Mouse (Mus musculus): ENCODE results near the gene Nmt1. TPM values are rescaled to one million over a fixed set of nuclear protein-coding genes. Genes with fewer than 3 reads are reported as not detected.

The Nmt1 gene
- polyA plus RNA-seq, 1 experiment from 2014 or later: 67.8 TPM

- ATAC-seq (replicated peaks; ENCODE audit: low FRiP score) (no peak), DNase-seq (ENCODE audit: low spot score) (no peak)
- 74% methylated on average over 13 of the region's 13 CpGs for WGBS
- H3K9me3 ChIP-seq (ENCODE audit: control insufficient read depth, low read length): no peaks in the 10 kb centered on the region
- peaks cover 20% of the 10 kb centered on the region for H3K4me1 ChIP-seq (replicated peaks; ENCODE audit: control insufficient read depth, insufficient read depth, low read length)
- no peaks in the 10 kb centered on the region for H3K27me3 ChIP-seq (replicated peaks; ENCODE audit: control insufficient read depth, insufficient read depth, low read length)
- peaks cover 11% of the 10 kb centered on the region; the same call in 1 of the 2 replicates for H3K36me3 ChIP-seq (ENCODE audit: control insufficient read depth, insufficient read depth, low read length)
- H3K4me2 ChIP-seq: no peak overlapping the region
- no peak overlapping the region for H3K9ac ChIP-seq (ENCODE audit: low read depth, low read length)
- no peak overlapping the region for H3K4me3 ChIP-seq (ENCODE audit: low read depth, low read length)
- no peak overlapping the region for H3K27ac ChIP-seq (ENCODE audit: low read depth, low read length)
Observed at GRCm38 (mm10) chr11:103010454-103011205, 17.4 kb upstream of the Nmt1 start.

GRCm38 (mm10) chr11:103011206-103011497 is 16.8 kb upstream of the Nmt1 start:
- Histone ChIP-seq H3K27ac (ENCODE audit: low read depth, low read length) (no peak overlapping the region), H3K9ac (ENCODE audit: low read depth, low read length) (no peak overlapping the region), H3K9me3 (ENCODE audit: control insufficient read depth, low read length) (no peaks in the 10 kb centered on the region), H3K4me3 (ENCODE audit: low read depth, low read length) (no peak overlapping the region), H3K4me1 (replicated peaks; ENCODE audit: control insufficient read depth, insufficient read depth, low read length) (peaks cover 22% of the 10 kb centered on the region), H3K4me2 (no peak overlapping the region), H3K36me3 (ENCODE audit: control insufficient read depth, insufficient read depth, low read length) (peaks cover 11% of the 10 kb centered on the region; the same call in 1 of the 2 replicates), H3K27me3 (replicated peaks; ENCODE audit: control insufficient read depth, insufficient read depth, low read length) (no peaks in the 10 kb centered on the region)
- 81% methylated on average over 2 of the region's 2 CpGs for WGBS
- ATAC-seq (replicated peaks; ENCODE audit: low FRiP score): no peak
- DNase-seq (ENCODE audit: low spot score): no peak

DNA sequence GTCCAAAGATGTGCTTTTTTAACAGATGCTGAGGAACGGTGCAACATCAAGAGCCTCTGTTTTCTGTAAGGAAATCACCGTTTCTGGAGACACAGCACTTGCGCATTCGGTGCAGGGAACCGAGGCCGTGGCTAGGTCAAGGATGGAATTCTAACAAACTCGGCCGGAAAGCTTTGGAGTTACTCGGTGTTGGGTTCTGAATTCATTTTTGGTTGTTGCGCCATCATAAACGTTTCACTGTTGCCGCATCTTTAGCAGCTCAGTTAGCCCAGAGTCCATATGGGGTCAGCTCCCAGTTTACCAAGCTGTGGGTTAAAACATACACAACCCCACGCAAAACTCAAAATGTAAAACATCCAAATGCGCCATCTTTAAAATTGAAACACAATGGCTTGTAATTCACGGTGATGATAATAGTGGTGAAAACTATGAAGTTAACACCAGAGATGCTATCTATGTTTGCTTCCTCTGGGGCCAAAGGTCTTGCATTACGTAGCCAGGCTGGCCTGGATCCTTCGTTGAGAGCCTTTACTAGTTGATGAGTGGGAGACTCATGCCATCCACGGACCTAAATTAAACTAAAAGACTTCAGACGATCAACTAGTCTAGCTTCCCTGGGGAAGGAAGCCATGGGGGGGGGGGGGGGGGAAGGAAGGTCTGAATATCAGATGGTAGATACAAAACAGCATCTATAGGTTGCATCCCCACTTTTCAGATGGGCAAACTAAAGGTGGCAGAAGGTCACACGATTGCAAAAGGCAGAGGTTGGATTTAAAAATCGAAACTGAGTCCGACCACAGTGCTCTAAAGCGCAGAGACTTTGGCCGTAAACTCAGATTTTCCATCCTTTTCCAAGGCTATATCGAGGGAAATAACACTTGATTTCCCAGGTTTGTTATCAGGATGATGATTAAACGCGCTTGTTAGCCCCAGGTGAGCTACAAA is 11.8 kb upstream of the Nmt1 start:
- H3K4me2 ChIP-seq: peak overlapping the region; percentile 67
- peak overlapping the region; percentile 92 for H3K9ac ChIP-seq (ENCODE audit: low read depth, low read length)
- no peaks in the 10 kb centered on the region for H3K9me3 ChIP-seq (ENCODE audit: control insufficient read depth, low read length)
- 42% methylated on average over 27 of the region's 27 CpGs for WGBS
- H3K36me3 ChIP-seq (ENCODE audit: control insufficient read depth, insufficient read depth, low read length): peaks cover 8% of the 10 kb centered on the region; the same call in 1 of the 2 replicates
- H3K4me1 ChIP-seq (replicated peaks; ENCODE audit: control insufficient read depth, insufficient read depth, low read length): peaks cover 9% of the 10 kb centered on the region
- H3K27ac ChIP-seq (ENCODE audit: low read depth, low read length): peak overlapping the region; percentile 89
- DNase-seq (ENCODE audit: low spot score) (no peak), ATAC-seq (replicated peaks; ENCODE audit: low FRiP score) (no peak)
- no peaks in the 10 kb centered on the region for H3K27me3 ChIP-seq (replicated peaks; ENCODE audit: control insufficient read depth, insufficient read depth, low read length)
- H3K4me3 ChIP-seq (ENCODE audit: low read depth, low read length): peak overlapping the region; percentile 85

DNA sequence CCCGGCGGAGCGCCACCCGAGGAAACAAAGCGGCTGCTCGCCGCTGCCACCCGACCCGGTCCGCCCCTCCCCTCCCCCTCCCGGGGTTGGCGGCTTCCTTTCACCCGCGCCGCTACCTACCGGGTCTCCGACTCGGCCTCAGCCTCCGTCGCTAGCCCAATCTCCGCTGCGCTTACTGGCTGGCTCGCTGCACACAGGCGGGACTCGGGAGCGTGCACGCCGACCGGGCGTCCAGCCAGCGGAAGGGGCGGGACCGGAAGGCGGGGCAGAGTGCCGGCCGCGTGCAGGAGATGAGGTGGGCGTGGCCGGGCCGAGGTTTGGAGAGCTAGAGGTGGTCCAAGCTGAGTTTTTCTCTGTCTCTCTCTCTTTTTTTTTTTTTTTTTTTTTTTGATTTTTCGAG is 11.1 kb upstream of the Nmt1 start:
- H3K9me3 ChIP-seq (ENCODE audit: control insufficient read depth, low read length): no peaks in the 10 kb centered on the region
- peaks cover 8% of the 10 kb centered on the region; the same call in 1 of the 2 replicates for H3K36me3 ChIP-seq (ENCODE audit: control insufficient read depth, insufficient read depth, low read length)
- no peaks in the 10 kb centered on the region for H3K27me3 ChIP-seq (replicated peaks; ENCODE audit: control insufficient read depth, insufficient read depth, low read length)
- peak overlapping the region; percentile 92 for H3K9ac ChIP-seq (ENCODE audit: low read depth, low read length)
- ATAC-seq (replicated peaks; ENCODE audit: low FRiP score) (peak; percentile 98), DNase-seq (ENCODE audit: low spot score) (peak; percentile 99)
- peak overlapping the region; percentile 89 for H3K27ac ChIP-seq (ENCODE audit: low read depth, low read length)
- peaks cover 9% of the 10 kb centered on the region for H3K4me1 ChIP-seq (replicated peaks; ENCODE audit: control insufficient read depth, insufficient read depth, low read length)
- peak overlapping the region; percentile 67 for H3K4me2 ChIP-seq
- WGBS: under 1% methylated on average over 41 of the region's 41 CpGs
- peak overlapping the region; percentile 85 for H3K4me3 ChIP-seq (ENCODE audit: low read depth, low read length)

- no peak overlapping the region for H3K9ac ChIP-seq (ENCODE audit: low read depth, low read length)
- peak overlapping the region; percentile 12; the same call in 1 of the 2 replicates for H3K4me2 ChIP-seq
- no peaks in the 10 kb centered on the region for H3K27me3 ChIP-seq (replicated peaks; ENCODE audit: control insufficient read depth, insufficient read depth, low read length)
- no peak overlapping the region for H3K27ac ChIP-seq (ENCODE audit: low read depth, low read length)
- no peak overlapping the region for H3K4me3 ChIP-seq (ENCODE audit: low read depth, low read length)
- WGBS: 54% methylated on average over 9 of the region's 9 CpGs
- peaks cover 9% of the 10 kb centered on the region for H3K4me1 ChIP-seq (replicated peaks; ENCODE audit: control insufficient read depth, insufficient read depth, low read length)
- no peak for ATAC-seq (replicated peaks; ENCODE audit: low FRiP score)
- no peaks in the 10 kb centered on the region for H3K9me3 ChIP-seq (ENCODE audit: control insufficient read depth, low read length)
- H3K36me3 ChIP-seq (ENCODE audit: control insufficient read depth, insufficient read depth, low read length): peaks cover 8% of the 10 kb centered on the region; the same call in 1 of the 2 replicates
- no peak for DNase-seq (ENCODE audit: low spot score)
Observed at GRCm38 (mm10) chr11:103017661-103018060, 10.3 kb upstream of the Nmt1 start.

DNA sequence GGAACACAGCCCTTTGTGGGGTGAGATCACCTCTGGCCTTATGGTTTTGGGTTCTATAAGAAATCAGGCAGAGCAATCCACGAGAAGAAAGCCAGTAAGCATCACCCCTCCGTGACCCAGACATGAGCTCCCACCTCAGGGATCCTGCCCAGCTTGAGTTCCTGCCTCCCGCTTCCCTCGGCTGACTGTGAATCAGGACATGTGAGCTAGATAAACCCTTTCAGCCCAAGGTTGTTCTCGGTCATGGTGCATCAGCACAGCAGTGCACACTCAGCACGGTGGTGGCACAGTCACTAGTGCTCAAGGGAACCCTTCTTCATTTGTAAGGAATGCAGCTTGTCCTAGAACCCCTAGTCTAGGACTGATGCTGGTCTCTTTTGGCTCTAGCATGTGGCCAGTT is 9.1 kb upstream of the Nmt1 start:
- H3K9ac ChIP-seq (ENCODE audit: low read depth, low read length): no peak overlapping the region
- no peaks in the 10 kb centered on the region for H3K9me3 ChIP-seq (ENCODE audit: control insufficient read depth, low read length)
- no peak overlapping the region for H3K4me2 ChIP-seq
- H3K27ac ChIP-seq (ENCODE audit: low read depth, low read length): no peak overlapping the region
- H3K4me3 ChIP-seq (ENCODE audit: low read depth, low read length): no peak overlapping the region
- 70% methylated on average over 6 of the region's 6 CpGs for WGBS
- DNase-seq (ENCODE audit: low spot score) (no peak), ATAC-seq (replicated peaks; ENCODE audit: low FRiP score) (no peak)
- H3K36me3 ChIP-seq (ENCODE audit: control insufficient read depth, insufficient read depth, low read length): peaks cover 2% of the 10 kb centered on the region; the same call in 1 of the 2 replicates
- peaks cover 9% of the 10 kb centered on the region for H3K4me1 ChIP-seq (replicated peaks; ENCODE audit: control insufficient read depth, insufficient read depth, low read length)
- H3K27me3 ChIP-seq (replicated peaks; ENCODE audit: control insufficient read depth, insufficient read depth, low read length): no peaks in the 10 kb centered on the region

GRCm38 (mm10) chr11:103019325-103019724 is 8.7 kb upstream of the Nmt1 start:
- WGBS: 88% methylated on average over 7 of the region's 7 CpGs

GRCm38 (mm10) chr11:103020713-103021335 is 7.2 kb upstream of the Nmt1 start:
- Histone ChIP-seq H3K9me3 (ENCODE audit: control insufficient read depth, low read length) (no peaks in the 10 kb centered on the region), H3K36me3 (ENCODE audit: control insufficient read depth, insufficient read depth, low read length) (0 out of 2 replicates have a peak, but pooled peaks cover 5% of the 10 kb centered on the region), H3K4me3 (ENCODE audit: low read depth, low read length) (no peak overlapping the region), H3K9ac (ENCODE audit: low read depth, low read length) (no peak overlapping the region), H3K4me1 (replicated peaks; ENCODE audit: control insufficient read depth, insufficient read depth, low read length) (peaks cover 3% of the 10 kb centered on the region), H3K4me2 (no peak overlapping the region), H3K27ac (ENCODE audit: low read depth, low read length) (no peak overlapping the region), H3K27me3 (replicated peaks; ENCODE audit: control insufficient read depth, insufficient read depth, low read length) (no peaks in the 10 kb centered on the region)
- DNase-seq (ENCODE audit: low spot score) (no peak), ATAC-seq (replicated peaks; ENCODE audit: low FRiP score) (no peak)
- WGBS: 83% methylated on average over 3 of the region's 3 CpGs

More at GRCm38 (mm10) chr11:103019325-103019724, 8.7 kb upstream of the Nmt1 start:
- H3K9ac ChIP-seq (ENCODE audit: low read depth, low read length): no peak overlapping the region
- ATAC-seq (replicated peaks; ENCODE audit: low FRiP score): no peak
- H3K4me3 ChIP-seq (ENCODE audit: low read depth, low read length): no peak overlapping the region
- no peaks in the 10 kb centered on the region for H3K27me3 ChIP-seq (replicated peaks; ENCODE audit: control insufficient read depth, insufficient read depth, low read length)
- no peaks in the 10 kb centered on the region for H3K9me3 ChIP-seq (ENCODE audit: control insufficient read depth, low read length)
- H3K4me2 ChIP-seq: no peak overlapping the region
- no peak for DNase-seq (ENCODE audit: low spot score)
- H3K36me3 ChIP-seq (ENCODE audit: control insufficient read depth, insufficient read depth, low read length): peaks cover 2% of the 10 kb centered on the region; the same call in 1 of the 2 replicates
- H3K27ac ChIP-seq (ENCODE audit: low read depth, low read length): no peak overlapping the region
- peaks cover 9% of the 10 kb centered on the region for H3K4me1 ChIP-seq (replicated peaks; ENCODE audit: control insufficient read depth, insufficient read depth, low read length)

Measured in liver, embryonic 11.5 days (tissue).